Mouse (Mus musculus) heart, embryonic 10.5 days (tissue): Measurements from ENCODE around the gene Nprl3. TPM values are rescaled to one million over a fixed set of nuclear protein-coding genes. Genes with fewer than 3 reads are reported as not detected.
A peak's percentile ranks its signal among the peaks of the same experiment; 100 is the strongest.

Source experiments
- DNase-seq: peaks from one replicate; pipeline ENCODE4 v3.0.0-alpha.2; 2017; ENCODE audit warnings: low spot score
- H3K27ac ChIP-seq: fragments of 300-500 bp; sonication (generic); 2 replicates; pipeline ENCODE4 v1.5.1; 2016; ENCODE audit warnings: mild to moderate bottlenecking
- H3K27me3 ChIP-seq: fragments of 300-500 bp; sonication (generic); 2 replicates; pipeline ENCODE4 v1.6.1; 2016; ENCODE audit warnings: mild to moderate bottlenecking; ENCODE audit not compliant: poor library complexity, insufficient read depth, severe bottlenecking
- H3K36me3 ChIP-seq: fragments of 300-500 bp; sonication (generic); 2 replicates; pipeline ENCODE4 v1.6.1; 2016; ENCODE audit warnings: mild to moderate bottlenecking, moderate library complexity
- H3K4me1 ChIP-seq: fragments of 300-500 bp; sonication (generic); 2 replicates; pipeline ENCODE4 v1.6.1; 2016; ENCODE audit warnings: mild to moderate bottlenecking
- H3K4me3 ChIP-seq: fragments of 300-500 bp; sonication (generic); 2 replicates; pipeline ENCODE4 v1.5.1; 2016; ENCODE audit warnings: mild to moderate bottlenecking, moderate library complexity
- H3K9me3 ChIP-seq: fragments of 300-500 bp; sonication (generic); 2 replicates; pipeline ENCODE4 v1.6.1; 2016; ENCODE audit warnings: mild to moderate bottlenecking, moderate library complexity
- WGBS: fragments of 180-500 bp; shearing (Covaris S2); methylation state at CpG from one replicate; pipeline ENCODE4 v1.1.7; 2016; 5-methylcytosine and 5-hydroxymethylcytosine counted together
- polyA plus RNA-seq: library from polyadenylated mRNA; unstranded; fragments of >200 nt; fragmentation: Nextera tagmentation; extraction: Ambion mirVana; gene quantifications from 2 replicates; pipeline ENCODE4 v1.2.1, GENCODE M21; 2016

Nprl3 gene
- polyA plus RNA-seq, 1 experiment from 2014 or later, result 44.5 TPM

- peaks cover 87% of the 10 kb centered on the region for H3K36me3 ChIP-seq
- WGBS, result 56% methylated on average over 9 of the region's 9 CpGs
- no peak overlapping the region for H3K27ac ChIP-seq
- DNase-seq, result no peak
- no peaks in the 10 kb centered on the region for H3K9me3 ChIP-seq
- 0 out of 2 replicates have a peak, but pooled peaks cover 4% of the 10 kb centered on the region for H3K4me1 ChIP-seq
- no peak overlapping the region for H3K4me3 ChIP-seq
- H3K27me3 ChIP-seq, result no peaks in the 10 kb centered on the region
These were observed 30.6 kb downstream of the Nprl3 start for GRCm38 (mm10) chr11:32236712-32237410.

DNA sequence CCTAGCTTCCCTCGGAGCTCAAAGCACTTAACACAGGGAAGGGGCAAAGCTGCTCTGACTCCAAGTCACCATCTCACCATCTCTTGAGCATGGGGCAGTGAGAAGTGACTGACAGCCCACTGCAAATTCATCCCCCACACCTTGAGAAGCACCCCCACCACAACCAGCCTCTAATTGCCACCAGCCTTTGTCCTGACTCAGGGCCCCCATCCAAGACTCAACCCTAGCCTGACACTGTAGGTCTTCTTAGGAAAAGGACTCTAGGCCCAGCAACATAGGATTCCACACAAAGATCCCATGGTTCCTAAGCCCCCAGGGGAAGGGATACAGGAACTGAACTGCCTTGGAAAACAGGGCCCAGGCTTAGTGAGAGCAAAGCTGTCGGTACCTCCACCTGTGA is 31.4 kb downstream of the Nprl3 start:
- Histone ChIP-seq H3K36me3 (peaks cover 87% of the 10 kb centered on the region), H3K4me3 (no peak overlapping the region), H3K9me3 (no peaks in the 10 kb centered on the region), H3K27me3 (no peaks in the 10 kb centered on the region), H3K27ac (no peak overlapping the region), H3K4me1 (0 out of 2 replicates have a peak, but pooled peaks cover 4% of the 10 kb centered on the region)
- 82% methylated on average over 2 of the region's 2 CpGs for WGBS
- no peak for DNase-seq

DNA sequence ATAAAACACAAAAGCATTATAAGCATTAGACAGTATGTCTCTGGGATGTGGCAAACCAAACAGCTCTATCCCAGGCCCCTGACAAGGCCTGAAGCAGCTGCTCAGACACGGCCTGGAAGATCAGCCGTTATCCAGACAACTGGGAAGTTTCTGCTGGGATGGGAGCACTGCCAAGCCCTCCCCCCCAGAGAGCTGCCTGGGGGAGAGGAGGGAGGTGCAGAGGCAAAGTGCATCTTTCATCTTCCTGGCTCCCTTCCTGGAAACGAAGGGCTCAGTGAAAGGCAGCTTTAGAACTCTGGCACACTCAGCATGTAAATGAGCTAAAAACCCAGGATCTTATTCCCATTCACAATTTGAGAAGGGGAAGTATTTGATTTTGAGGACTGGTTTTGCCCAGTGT is 31.9 kb downstream of the Nprl3 start:
- Histone ChIP-seq H3K27me3 (no peaks in the 10 kb centered on the region), H3K36me3 (peaks cover 87% of the 10 kb centered on the region), H3K4me3 (no peak overlapping the region), H3K27ac (no peak overlapping the region), H3K4me1 (0 out of 2 replicates have a peak, but pooled peaks cover 4% of the 10 kb centered on the region), H3K9me3 (no peaks in the 10 kb centered on the region)
- 64% methylated on average over 3 of the region's 3 CpGs for WGBS
- no peak for DNase-seq

- H3K36me3 ChIP-seq, result peaks cover 87% of the 10 kb centered on the region
- H3K4me1 ChIP-seq, result 0 out of 2 replicates have a peak, but pooled peaks cover 4% of the 10 kb centered on the region
- H3K4me3 ChIP-seq, result no peak overlapping the region
- no peaks in the 10 kb centered on the region for H3K27me3 ChIP-seq
- H3K9me3 ChIP-seq, result no peaks in the 10 kb centered on the region
- DNase-seq, result no peak
- no peak overlapping the region for H3K27ac ChIP-seq
- 81% methylated on average over 6 of the region's 6 CpGs for WGBS
These were observed 32.6 kb downstream of the Nprl3 start for GRCm38 (mm10) chr11:32234816-32235485.

GRCm38 (mm10) chr11:32233895-32234294 is 33.6 kb downstream of the Nprl3 start:
- H3K27ac ChIP-seq, result no peak overlapping the region
- H3K4me1 ChIP-seq, result 0 out of 2 replicates have a peak, but pooled peaks cover 4% of the 10 kb centered on the region
- no peaks in the 10 kb centered on the region for H3K27me3 ChIP-seq
- H3K4me3 ChIP-seq, result no peak overlapping the region
- no peak for DNase-seq
- H3K9me3 ChIP-seq, result no peaks in the 10 kb centered on the region
- 81% methylated on average over 3 of the region's 3 CpGs for WGBS
- H3K36me3 ChIP-seq, result peaks cover 89% of the 10 kb centered on the region

DNA sequence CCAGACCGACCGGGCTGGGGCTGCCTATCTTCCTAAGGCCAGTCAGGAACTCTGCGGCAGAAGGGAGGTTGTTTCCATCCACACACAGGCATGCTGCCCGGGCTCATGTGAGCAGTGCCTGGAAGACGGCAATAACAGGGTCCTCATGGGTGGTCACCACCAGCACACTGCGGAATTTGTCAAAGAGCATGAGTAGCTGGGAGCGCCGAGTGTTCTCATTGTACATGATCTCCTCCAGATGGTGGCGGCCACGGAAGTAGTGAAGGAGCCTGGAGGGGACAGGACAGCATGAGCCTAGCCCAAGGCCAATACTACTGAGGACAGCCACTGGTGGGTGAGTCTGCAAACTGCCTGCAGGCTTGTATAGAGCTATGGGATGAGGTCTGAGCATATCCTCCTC is 34.7 kb downstream of the Nprl3 start:
- DNase-seq, result no peak

GRCm38 (mm10) chr11:32231125-32231524 is 36.4 kb downstream of the Nprl3 start:
- H3K4me3 ChIP-seq, result no peak overlapping the region
- 88% methylated on average over 2 of the region's 2 CpGs for WGBS
- H3K9me3 ChIP-seq, result no peaks in the 10 kb centered on the region
- H3K4me1 ChIP-seq, result peaks cover 17% of the 10 kb centered on the region
- no peak for DNase-seq
- no peaks in the 10 kb centered on the region for H3K27me3 ChIP-seq
- H3K27ac ChIP-seq, result no peak overlapping the region
- H3K36me3 ChIP-seq, result peaks cover 75% of the 10 kb centered on the region

More for the DNA sequence above, 34.7 kb downstream of the Nprl3 start:
- H3K4me3 ChIP-seq, result no peak overlapping the region
- H3K4me1 ChIP-seq, result 0 out of 2 replicates have a peak, but pooled peaks cover 8% of the 10 kb centered on the region
- H3K27me3 ChIP-seq, result no peaks in the 10 kb centered on the region
- peaks cover 91% of the 10 kb centered on the region for H3K36me3 ChIP-seq
- no peak overlapping the region for H3K27ac ChIP-seq
- H3K9me3 ChIP-seq, result no peaks in the 10 kb centered on the region
- WGBS, result 88% methylated on average over 10 of the region's 10 CpGs

DNA sequence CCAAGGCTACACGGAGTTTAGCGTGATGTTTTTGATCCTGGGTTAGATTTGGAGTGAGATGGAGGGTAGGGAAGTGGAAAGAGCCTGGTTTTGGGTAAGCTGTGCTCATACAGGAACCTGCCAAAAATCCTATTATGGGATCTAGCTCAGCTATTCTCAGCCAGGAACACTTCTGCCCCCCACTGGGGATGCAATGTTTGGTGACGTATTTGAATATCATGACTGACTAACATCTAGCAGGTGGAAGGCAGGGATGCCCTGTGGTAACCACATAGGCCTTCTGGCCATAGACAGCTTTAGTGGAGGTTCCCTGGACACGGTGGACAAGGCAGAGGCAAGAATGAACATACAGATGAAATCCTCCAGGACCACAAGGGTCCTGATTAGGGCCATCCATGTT is 37.3 kb downstream of the Nprl3 start:
- H3K27me3 ChIP-seq, result no peaks in the 10 kb centered on the region
- H3K4me3 ChIP-seq, result no peak overlapping the region
- 78% methylated on average over 4 of the region's 4 CpGs for WGBS
- H3K4me1 ChIP-seq, result peaks cover 26% of the 10 kb centered on the region
- no peaks in the 10 kb centered on the region for H3K9me3 ChIP-seq
- no peak overlapping the region for H3K27ac ChIP-seq
- peaks cover 71% of the 10 kb centered on the region for H3K36me3 ChIP-seq
- DNase-seq, result no peak

DNA sequence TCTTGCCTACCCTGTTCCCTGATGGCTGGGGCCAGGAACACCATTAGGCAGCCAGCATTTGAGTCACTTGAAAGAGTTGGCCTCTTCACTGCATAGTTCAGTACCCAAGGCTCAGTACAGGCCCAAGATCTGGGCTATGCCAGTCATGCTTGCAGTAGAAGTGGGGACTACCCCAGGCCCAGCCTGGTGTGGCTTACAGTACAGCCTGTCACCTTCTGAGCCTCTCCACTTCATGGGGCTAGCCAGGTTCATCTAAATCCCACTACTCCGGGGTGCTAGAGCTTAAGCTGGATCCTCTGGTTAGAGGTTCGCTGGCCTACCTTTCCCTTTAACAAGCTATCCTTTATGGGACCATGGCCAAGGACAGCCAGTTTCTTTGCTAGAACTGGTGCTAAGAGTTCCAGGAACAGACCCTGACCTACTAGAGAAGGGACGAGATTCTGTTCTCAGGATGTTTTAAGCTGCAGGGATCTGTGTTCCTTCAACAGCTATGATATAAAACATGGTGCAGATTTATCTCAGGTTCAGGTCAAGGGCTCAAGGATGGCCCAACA is 39.1 kb downstream of the Nprl3 start:
- H3K4me1 ChIP-seq, result peaks cover 41% of the 10 kb centered on the region
- no peak overlapping the region for H3K27ac ChIP-seq
- no peak for DNase-seq
- no peaks in the 10 kb centered on the region for H3K9me3 ChIP-seq
- 0 out of 2 replicates have a peak, but pooled peaks cover 5% of the 10 kb centered on the region for H3K27me3 ChIP-seq
- no peak overlapping the region for H3K4me3 ChIP-seq
- peaks cover 52% of the 10 kb centered on the region for H3K36me3 ChIP-seq
- 81% methylated on average over 3 of the region's 3 CpGs for WGBS

DNA sequence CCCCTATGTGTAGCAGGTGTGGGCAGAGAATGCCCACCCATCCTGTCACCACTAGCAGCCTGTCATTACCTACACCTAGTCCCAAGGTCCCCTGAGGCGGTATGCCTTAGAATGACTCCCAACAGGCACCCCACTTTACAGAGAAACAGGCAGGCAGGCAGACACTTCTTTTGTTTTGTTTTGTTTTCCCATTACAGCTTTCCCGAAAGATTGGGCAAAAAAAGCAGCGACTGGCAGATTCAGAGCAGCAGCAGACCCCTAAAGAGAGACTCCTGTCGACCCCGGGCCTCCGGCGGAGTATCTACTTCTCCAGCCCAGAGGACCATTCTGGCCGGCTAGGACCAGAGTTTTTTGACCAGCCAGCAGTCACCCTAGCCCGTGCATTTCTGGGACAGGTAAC is 40.0 kb downstream of the Nprl3 start:
- Histone ChIP-seq H3K27me3 (0 out of 2 replicates have a peak, but pooled peaks cover 5% of the 10 kb centered on the region), H3K36me3 (peaks cover 44% of the 10 kb centered on the region), H3K4me1 (peaks cover 48% of the 10 kb centered on the region), H3K9me3 (no peaks in the 10 kb centered on the region), H3K27ac (0 out of 2 replicates have a peak overlapping the region, but pooled peaks have one; percentile 2), H3K4me3 (peak overlapping the region; percentile 71; the same call in 1 of the 2 replicates)
- no peak for DNase-seq
- WGBS, result 86% methylated on average over 9 of the region's 9 CpGs

DNA sequence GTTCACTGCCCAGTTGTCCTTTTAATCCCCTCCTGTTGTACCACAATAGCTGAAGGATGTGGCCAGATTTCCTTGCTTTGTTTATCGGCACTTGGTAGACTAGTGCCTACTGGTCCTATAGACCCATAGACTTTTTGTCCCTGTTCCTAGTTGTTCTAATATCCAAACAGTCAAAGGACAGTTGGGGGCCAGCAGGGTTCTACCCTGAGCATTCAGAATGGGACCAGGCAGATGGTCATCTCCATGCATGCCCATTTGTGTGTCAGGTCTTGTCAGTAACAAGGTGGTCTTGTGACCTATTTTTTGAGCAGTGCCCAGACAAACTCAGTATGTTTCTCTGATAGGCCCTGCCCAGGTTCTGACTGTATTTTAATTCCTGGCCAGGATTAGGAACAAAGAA is 40.5 kb downstream of the Nprl3 start:
- 0 out of 2 replicates have a peak, but pooled peaks cover 5% of the 10 kb centered on the region for H3K27me3 ChIP-seq
- no peak for DNase-seq
- H3K36me3 ChIP-seq, result peaks cover 39% of the 10 kb centered on the region
- H3K27ac ChIP-seq, result peak overlapping the region; percentile 93
- no peaks in the 10 kb centered on the region for H3K9me3 ChIP-seq
- WGBS, result 50% methylated on average over 1 of the region's 1 CpGs
- H3K4me1 ChIP-seq, result peaks cover 53% of the 10 kb centered on the region
- H3K4me3 ChIP-seq, result peak overlapping the region; percentile 71

- WGBS, result 3% methylated on average over 47 of the region's 47 CpGs
- Histone ChIP-seq H3K27me3 (0 out of 2 replicates have a peak, but pooled peaks cover 5% of the 10 kb centered on the region), H3K4me1 (peaks cover 59% of the 10 kb centered on the region), H3K9me3 (no peaks in the 10 kb centered on the region), H3K4me3 (peak within 1 kb of the TSS; percentile 71), H3K27ac (peak within 1 kb of the TSS; percentile 93), H3K36me3 (peaks cover 32% of the 10 kb centered on the region)
- DNase-seq, result peak; percentile 95
These were observed 41.2 kb downstream of the Nprl3 start, which contains the start of gene Mpg for GRCm38 (mm10) chr11:32226124-32226871. Gene Mpg, plus strand, starts transcription at chr11:32226505.
